Mouse (Mus musculus): ENCODE data around the gene Zfp641.

- TF ChIP-seq CTCF (IDR thresholded peaks at IDR 0.05; ENCODE audit: low read depth, low read length), result no peak
- TF ChIP-seq TAL1 (conservative IDR thresholded peaks at IDR 0.05; ENCODE audit: low read depth, low read length), result no peak
- no peak for TF ChIP-seq GATA2 (IDR thresholded peaks at IDR 0.05; ENCODE audit: borderline replicate concordance, low read depth, low read length)
- TF ChIP-seq GATA1 (IDR thresholded peaks at IDR 0.05; ENCODE audit: borderline replicate concordance, low read length), result no peak
- no peak for TF ChIP-seq POLR2AphosphoS5 (IDR thresholded peaks at IDR 0.05; ENCODE audit: insufficient replicate concordance, low read depth, low read length)
These were observed 39.7 kb downstream of the Zfp641 start for GRCm38 (mm10) chr15:98256271-98256670.
